Mouse (Mus musculus) midbrain, embryonic 16.5 days (tissue): Measurements from ENCODE around the gene Bag1. TPM values are rescaled to one million over a fixed set of nuclear protein-coding genes. Genes with fewer than 3 reads are reported as not detected.

Source experiments
- ATAC-seq: fragments of 200-750 bp; cut with Nextera tagmentation; 2 replicates; pipeline ENCODE4 v1.8.0; 2017; ENCODE audit warnings: moderate TSS enrichment
- H3K27ac ChIP-seq: fragments of 300-500 bp; sonication (generic); 2 replicates; pipeline ENCODE4 v1.5.1; 2014; ENCODE audit warnings: mild to moderate bottlenecking, low read length, mixed read lengths
- H3K27me3 ChIP-seq: fragments of 300-500 bp; sonication (generic); 2 replicates; pipeline ENCODE4 v1.6.1; 2014; ENCODE audit warnings: low read depth, low read length, mixed read lengths; ENCODE audit not compliant: control insufficient read depth, insufficient read depth
- H3K36me3 ChIP-seq: fragments of 300-500 bp; sonication (generic); 2 replicates; pipeline ENCODE4 v1.6.1; 2014; ENCODE audit warnings: mild to moderate bottlenecking, low read length, moderate library complexity, mixed read lengths; ENCODE audit not compliant: control insufficient read depth, insufficient read depth
- H3K4me1 ChIP-seq: fragments of 300-500 bp; sonication (generic); 2 replicates; pipeline ENCODE4 v1.6.1; 2014; ENCODE audit warnings: mild to moderate bottlenecking, low read length, mixed read lengths; ENCODE audit not compliant: control insufficient read depth, insufficient read depth
- H3K4me2 ChIP-seq: fragments of 300-500 bp; sonication (generic); 2 replicates; pipeline ENCODE4 v1.6.1; 2014; ENCODE audit warnings: mild to moderate bottlenecking, low read length, mixed read lengths
- H3K4me3 ChIP-seq: fragments of 300-500 bp; sonication (generic); 2 replicates; pipeline ENCODE4 v1.5.1; 2014; ENCODE audit warnings: low read depth, mild to moderate bottlenecking, low read length, moderate library complexity, mixed read lengths
- H3K9ac ChIP-seq: fragments of 300-500 bp; sonication (generic); 2 replicates; pipeline ENCODE4 v1.6.1; 2014; ENCODE audit warnings: low read depth, low read length, mixed read lengths
- H3K9me3 ChIP-seq: fragments of 300-500 bp; sonication (generic); replicated peaks from 2 replicates; pipeline ENCODE4 v1.6.1; 2014; ENCODE audit warnings: mild to moderate bottlenecking, low read length, mixed read lengths; ENCODE audit not compliant: control insufficient read depth, poor library complexity, severe bottlenecking
- WGBS: fragments of 180-500 bp; shearing (Covaris S2); extraction: QIAGEN DNeasy Blood & Tissue Kit; methylation state at CpG from one replicate; pipeline ENCODE4 v1.1.7; 2014; 5-methylcytosine and 5-hydroxymethylcytosine counted together
- polyA plus RNA-seq: library from polyadenylated mRNA; unstranded; fragments of >200 nt; fragmentation: Nextera tagmentation; extraction: Ambion mirVana; gene quantifications from 2 replicates; pipeline ENCODE4 v1.2.1, GENCODE M21; 2015

The Bag1 gene
- polyA plus RNA-seq, 1 experiment from 2014 or later: 166 TPM

DNA sequence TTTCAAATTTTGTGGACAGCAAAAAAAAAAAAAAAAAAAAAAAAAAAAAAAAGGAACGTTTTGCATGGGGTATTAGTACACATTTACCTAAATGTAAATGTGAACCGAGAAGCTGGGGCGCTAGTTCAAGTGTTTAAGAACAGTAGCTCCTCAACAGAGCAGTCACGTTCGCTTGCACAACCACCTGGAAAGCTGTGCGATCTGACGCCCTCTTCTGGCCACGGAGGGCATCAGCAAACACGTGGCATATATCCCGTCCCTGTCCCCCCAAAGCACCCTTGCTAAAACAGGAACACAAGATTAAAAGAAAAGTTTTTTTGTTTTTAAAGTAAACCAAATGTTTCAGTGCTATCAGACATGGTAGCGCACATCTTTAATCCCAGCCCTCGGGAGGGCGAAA lies 23.6 kb upstream of the Bag1 start:
- peak overlapping the region; percentile 85; the same call in 1 of the 2 replicates for H3K9ac ChIP-seq
- no peak overlapping the region for H3K27ac ChIP-seq
- peak overlapping the region; percentile 51 for H3K4me2 ChIP-seq
- no peaks in the 10 kb centered on the region for H3K9me3 ChIP-seq
- no peak for ATAC-seq
- H3K36me3 ChIP-seq: no peaks in the 10 kb centered on the region; the same call in 1 of the 2 replicates
- H3K4me3 ChIP-seq: peak overlapping the region; percentile 91
- H3K4me1 ChIP-seq: peaks cover 18% of the 10 kb centered on the region
- H3K27me3 ChIP-seq: no peaks in the 10 kb centered on the region
- 24% methylated on average over 13 of the region's 13 CpGs for WGBS

DNA sequence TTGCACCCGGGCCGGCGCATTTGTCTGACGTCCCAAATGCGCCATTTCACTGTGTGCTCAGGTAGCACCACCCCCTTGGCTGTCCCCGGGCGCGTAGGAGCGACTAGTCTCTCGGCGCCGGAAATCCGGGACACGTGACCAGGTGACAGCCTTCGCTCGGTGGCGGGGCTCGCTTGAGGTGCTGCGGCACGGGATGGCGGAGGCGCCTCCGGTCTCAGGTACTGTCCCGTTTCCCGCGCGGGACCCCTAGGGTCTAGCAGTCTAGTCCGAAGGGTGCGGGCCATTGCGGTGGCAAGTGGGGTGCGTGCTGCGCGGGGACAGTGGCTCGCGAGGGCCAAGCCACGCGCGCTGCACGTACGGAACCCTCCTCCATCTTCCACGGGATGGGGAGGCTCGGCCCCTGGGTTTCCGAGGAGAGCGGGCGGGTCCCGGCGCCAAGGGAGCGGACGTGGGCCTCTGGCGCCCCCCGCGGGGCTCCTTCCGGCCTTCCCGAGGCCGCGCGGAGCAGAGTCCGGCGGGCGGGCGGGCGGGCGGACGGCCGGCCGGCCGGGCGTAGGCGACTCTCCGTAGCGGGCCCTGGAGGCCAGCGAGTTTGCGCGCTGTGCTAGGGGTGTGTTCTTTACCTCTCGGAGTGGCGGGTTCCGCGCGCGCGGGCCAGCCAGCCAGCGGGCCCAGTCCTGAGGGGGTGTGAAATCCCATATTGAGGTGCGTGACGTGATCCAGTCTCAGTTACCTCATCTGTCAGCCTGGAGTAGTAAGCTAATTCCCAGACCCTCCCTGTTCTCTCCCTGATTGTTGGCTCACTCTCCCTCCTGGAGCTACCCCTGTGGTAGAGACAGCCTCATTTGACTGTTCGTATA lies 23.0 kb upstream of the Bag1 start, which contains the start of gene Nfx1:
Gene Nfx1, plus strand, starts transcription at position 65 of the 860 bp plus-strand sequence.
- Histone ChIP-seq H3K4me1 (peaks cover 18% of the 10 kb centered on the region), H3K4me2 (peak within 1 kb of the TSS; percentile 73), H3K9ac (peak within 1 kb of the TSS; percentile 85), H3K36me3 (no peaks in the 10 kb centered on the region), H3K4me3 (peak within 1 kb of the TSS; percentile 91), H3K27me3 (no peaks in the 10 kb centered on the region), H3K9me3 (no peaks in the 10 kb centered on the region), H3K27ac (peak within 1 kb of the TSS; percentile 90)
- ATAC-seq: peak; percentile 97
- WGBS: under 1% methylated on average over 69 of the region's 85 CpGs

DNA sequence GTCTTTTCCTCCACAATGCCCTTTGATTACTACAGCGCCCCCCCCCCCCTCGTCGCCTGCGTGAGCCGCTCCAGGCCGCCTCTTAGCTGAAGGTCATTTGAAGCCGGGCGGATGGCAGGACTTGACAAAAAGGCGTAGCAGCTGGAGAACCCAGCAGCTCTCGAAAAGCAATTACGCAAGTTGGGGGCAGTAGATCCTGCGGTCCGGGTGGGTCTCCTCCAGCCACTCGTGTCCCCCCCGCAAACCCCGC lies 22.4 kb upstream of the Bag1 start:
- Histone ChIP-seq H3K4me2 (peak overlapping the region; percentile 73), H3K9me3 (no peaks in the 10 kb centered on the region), H3K27me3 (no peaks in the 10 kb centered on the region), H3K27ac (peak overlapping the region; percentile 90), H3K4me1 (peaks cover 18% of the 10 kb centered on the region), H3K4me3 (peak overlapping the region; percentile 91), H3K9ac (peak overlapping the region; percentile 85), H3K36me3 (peaks cover 3% of the 10 kb centered on the region; the same call in 1 of the 2 replicates)
- WGBS: under 1% methylated on average over 16 of the region's 16 CpGs
- peak; percentile 68; the same call in 1 of the 2 replicates for ATAC-seq

DNA sequence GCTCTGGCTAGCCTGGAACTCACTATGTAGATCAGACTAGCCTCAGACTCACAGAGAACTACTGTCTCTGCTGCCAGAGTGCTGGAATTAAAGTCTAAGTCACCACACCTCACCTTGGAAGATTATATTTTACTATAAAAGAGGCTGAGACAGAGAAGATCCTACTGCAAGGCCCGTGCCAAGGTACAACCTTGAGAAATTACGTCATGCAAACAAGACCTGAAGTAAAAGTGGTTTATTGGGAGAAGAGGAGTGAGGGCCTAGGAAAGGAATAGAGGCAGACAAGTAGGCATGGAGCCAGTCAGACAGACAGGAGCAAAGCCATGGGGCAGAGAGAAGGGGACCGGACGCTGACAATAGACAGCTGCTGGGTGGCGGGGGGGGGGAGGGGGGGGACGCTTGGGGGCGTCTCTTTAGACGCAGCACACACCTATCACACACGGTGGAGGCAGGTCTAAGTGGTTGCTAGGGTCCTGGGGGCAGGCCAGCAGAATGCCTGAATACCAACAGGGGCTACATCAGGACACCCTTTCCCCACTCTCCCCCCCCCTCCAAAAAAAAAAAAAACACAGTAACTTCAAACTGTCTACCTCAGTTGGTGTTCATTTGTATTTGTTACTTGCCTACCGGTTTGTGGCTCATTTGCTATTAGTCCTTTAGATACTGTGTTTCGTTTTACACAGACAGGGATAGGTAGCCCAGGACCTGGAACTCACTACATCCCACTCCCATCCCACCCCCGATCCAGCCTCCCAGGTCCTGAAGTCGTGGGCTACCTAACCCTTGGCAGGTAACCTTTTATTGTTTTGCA lies 21.9 kb upstream of the Bag1 start:
- Histone ChIP-seq H3K9me3 (no peaks in the 10 kb centered on the region), H3K36me3 (peaks cover 3% of the 10 kb centered on the region; the same call in 1 of the 2 replicates), H3K4me1 (peaks cover 18% of the 10 kb centered on the region), H3K27me3 (no peaks in the 10 kb centered on the region), H3K4me2 (peak overlapping the region; percentile 73), H3K27ac (peak overlapping the region; percentile 90), H3K9ac (peak overlapping the region; percentile 85), H3K4me3 (peak overlapping the region; percentile 91)
- WGBS: 17% methylated on average over 10 of the region's 13 CpGs
- peak; percentile 71 for ATAC-seq

DNA sequence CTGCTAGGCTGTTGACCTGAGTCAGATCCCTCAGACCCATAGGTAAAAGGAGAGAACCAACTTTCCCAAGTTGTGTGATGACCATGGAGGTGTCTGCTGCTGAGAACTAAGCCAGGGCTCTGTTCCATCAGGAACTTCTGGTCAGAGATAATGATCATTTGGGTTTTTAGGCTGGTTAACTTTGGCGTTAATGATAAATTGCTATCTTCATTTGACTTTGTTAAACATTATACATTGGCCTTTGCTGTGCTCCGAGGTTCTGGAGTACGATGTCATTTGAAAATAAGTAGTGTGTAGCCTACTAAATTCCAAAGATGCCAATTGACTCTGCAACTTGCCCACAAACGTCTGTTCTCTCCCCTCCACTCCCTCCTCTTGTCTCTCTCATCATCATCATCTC lies 21.1 kb upstream of the Bag1 start:
- no peaks in the 10 kb centered on the region for H3K27me3 ChIP-seq
- H3K9ac ChIP-seq: no peak overlapping the region
- no peak overlapping the region for H3K4me2 ChIP-seq
- ATAC-seq: no peak
- peaks cover 3% of the 10 kb centered on the region; the same call in 1 of the 2 replicates for H3K36me3 ChIP-seq
- peaks cover 18% of the 10 kb centered on the region for H3K4me1 ChIP-seq
- H3K9me3 ChIP-seq: no peaks in the 10 kb centered on the region
- H3K27ac ChIP-seq: no peak overlapping the region
- WGBS: 85% methylated on average over 4 of the region's 4 CpGs
- no peak overlapping the region for H3K4me3 ChIP-seq

DNA sequence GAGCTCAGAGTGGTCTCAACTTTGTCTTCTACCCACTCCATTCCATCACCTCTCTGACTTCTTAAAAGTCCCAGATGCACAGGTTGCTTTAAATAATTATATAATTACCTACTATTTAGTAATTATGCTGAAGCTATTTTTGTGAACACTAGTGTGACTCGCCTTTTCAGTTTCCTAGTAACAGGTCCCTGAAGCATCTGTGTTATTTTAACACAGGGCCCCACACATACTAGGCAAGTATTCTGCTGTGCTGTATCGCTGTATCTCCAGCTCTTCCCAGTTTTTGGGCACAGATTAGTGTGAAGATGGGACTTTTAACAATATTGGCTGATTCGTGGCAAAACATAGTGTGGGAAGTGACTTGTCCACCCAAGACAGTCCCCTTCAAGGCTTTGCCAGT lies 15.4 kb upstream of the Bag1 start:
- 97% methylated on average over 3 of the region's 3 CpGs for WGBS
- H3K4me1 ChIP-seq: no peaks in the 10 kb centered on the region
- H3K9ac ChIP-seq: no peak overlapping the region
- H3K27ac ChIP-seq: no peak overlapping the region
- peaks cover 38% of the 10 kb centered on the region for H3K36me3 ChIP-seq
- no peak overlapping the region for H3K4me2 ChIP-seq
- no peak for ATAC-seq
- H3K9me3 ChIP-seq: no peaks in the 10 kb centered on the region
- no peaks in the 10 kb centered on the region for H3K27me3 ChIP-seq
- H3K4me3 ChIP-seq: no peak overlapping the region

DNA sequence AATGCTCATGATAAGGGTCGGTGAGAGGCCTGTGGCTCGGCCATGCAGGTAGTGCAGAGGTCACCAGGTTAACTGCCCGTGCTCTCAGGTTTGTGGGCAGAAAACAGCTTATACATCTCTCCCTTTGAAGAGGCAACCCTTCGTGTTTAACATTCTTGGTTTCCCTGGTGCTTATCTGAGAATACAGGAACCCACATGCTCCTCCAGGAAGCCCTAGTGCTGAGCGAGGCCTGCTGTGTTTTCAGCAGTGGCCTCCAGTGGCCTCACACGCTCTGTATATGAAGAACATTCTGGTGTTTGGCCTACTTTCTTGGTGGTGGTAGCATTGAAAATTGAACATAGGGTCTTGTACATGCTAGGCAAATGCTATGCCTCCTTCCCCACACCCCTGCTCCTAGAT lies 7.8 kb upstream of the Bag1 start:
- ATAC-seq: no peak
- 94% methylated on average over 6 of the region's 6 CpGs for WGBS
- H3K9me3 ChIP-seq: no peaks in the 10 kb centered on the region

DNA sequence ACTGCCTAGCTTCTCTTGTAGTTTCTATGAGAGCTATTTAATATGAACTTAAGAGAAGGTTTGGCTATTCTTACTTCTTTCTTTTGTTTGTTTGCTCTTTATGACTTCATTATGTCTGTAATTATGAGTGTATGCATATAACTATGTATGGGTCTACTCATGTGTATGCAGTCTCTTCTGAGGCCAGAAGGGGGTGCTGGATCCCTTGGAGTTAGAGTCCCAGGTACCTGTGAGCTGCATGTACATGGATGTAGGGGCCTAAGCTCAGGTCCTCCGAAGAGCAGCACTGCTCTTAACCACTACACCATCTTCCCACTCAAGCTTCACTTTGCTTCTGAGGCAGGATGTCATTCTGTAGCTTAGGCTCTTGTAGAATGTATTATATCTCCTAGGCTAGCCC lies 5.4 kb upstream of the Bag1 start:
- peaks cover 14% of the 10 kb centered on the region for H3K4me1 ChIP-seq
- H3K4me2 ChIP-seq: no peak overlapping the region
- H3K36me3 ChIP-seq: peaks cover 26% of the 10 kb centered on the region
- WGBS: 97% methylated on average over 1 of the region's 1 CpGs
- no peaks in the 10 kb centered on the region for H3K27me3 ChIP-seq
- ATAC-seq: no peak
- H3K9me3 ChIP-seq: no peaks in the 10 kb centered on the region
- H3K4me3 ChIP-seq: no peak overlapping the region
- no peak overlapping the region for H3K27ac ChIP-seq
- no peak overlapping the region for H3K9ac ChIP-seq

More for the DNA sequence above, 7.8 kb upstream of the Bag1 start:
- Histone ChIP-seq H3K27me3 (no peaks in the 10 kb centered on the region), H3K4me3 (no peak overlapping the region), H3K9ac (no peak overlapping the region), H3K36me3 (peaks cover 47% of the 10 kb centered on the region), H3K4me1 (no peaks in the 10 kb centered on the region), H3K27ac (no peak overlapping the region), H3K4me2 (no peak overlapping the region)
